Mouse (Mus musculus): ENCODE data around the gene Snd1.

DNA sequence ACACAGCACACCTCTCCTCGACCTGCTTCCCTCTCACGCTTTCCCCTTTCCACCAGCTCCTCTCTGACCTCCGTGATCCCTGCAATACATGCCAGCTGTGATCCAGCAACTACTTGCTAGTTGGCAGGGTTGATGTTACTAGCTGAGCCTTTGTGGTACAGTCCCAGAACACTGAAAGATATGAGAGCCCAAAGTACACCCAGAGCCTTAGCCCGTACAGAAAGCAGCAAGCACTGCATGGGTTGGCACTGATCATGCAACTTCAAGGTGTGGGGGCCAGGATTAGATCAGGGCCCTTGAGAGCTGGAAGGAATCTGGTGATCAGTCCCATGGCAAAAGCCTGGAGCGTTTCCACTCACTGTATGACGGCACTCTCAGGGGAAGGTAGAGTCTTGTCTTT is 372.7 kb downstream of the Snd1 start:
- TF ChIP-seq CTCF (IDR thresholded peaks at IDR 0.05; ENCODE audit: low read depth): no peak
- TF ChIP-seq EP300 (IDR thresholded peaks at IDR 0.05; ENCODE audit: low read depth): no peak

Measured in liver, embryonic 14.5 days (tissue).